ENCODE assay signal across 13 mouse cellular contexts in the genomic region with DNA sequence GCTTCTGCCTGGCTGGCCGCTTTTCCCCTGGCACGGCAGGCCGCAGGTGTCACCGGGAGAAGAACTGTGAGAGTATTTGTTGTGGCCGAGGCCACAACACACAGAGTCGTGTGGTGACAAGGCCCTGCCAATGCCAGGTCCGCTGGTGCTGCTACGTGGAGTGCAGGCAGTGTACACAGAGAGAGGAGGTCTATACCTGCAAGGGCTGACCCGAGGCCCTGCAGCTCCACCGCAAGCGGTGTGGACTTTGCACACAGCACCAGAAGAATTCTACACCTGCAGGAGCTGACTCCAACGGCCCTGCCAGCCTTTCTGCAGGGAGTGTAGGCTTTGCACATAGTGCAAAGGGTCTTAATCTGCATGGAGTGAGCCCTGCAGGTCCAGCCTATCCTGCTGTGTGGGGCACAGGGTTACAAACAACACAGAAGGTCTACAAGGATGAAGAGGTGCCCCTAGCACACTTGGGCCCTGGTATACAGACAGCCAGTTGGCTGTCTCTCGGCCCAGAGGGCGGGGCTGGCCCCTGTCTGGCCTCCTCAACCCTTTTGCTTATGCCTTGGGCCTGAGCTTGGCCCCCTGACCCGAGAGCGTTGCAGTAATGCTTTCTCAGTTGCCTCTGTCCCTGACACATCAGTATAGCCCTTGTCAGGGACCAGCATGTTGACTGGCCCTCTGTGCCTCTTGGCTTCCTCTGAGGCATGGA. TPM values are rescaled to one million over a fixed set of nuclear protein-coding genes. Genes with fewer than 3 reads are reported as not detected.
A peak's percentile ranks its signal among the peaks of the same experiment; 100 is the strongest.
DNase-seq lines count a peak whose midpoint lies in the region; ATAC-seq and TF ChIP-seq lines count a peak whose summit lies in the region.
"Had no signal": no experiment of that assay in that cellular context is flagged by ENCODE, and none has a peak within 500 bp of the region (broad histone marks: within the 10 kb centered on the region; RNA-seq: fewer than 3 reads in every experiment).

No protein-coding gene starts in this region.

- no peaks in the 10 kb centered on the region for H3K9me3 ChIP-seq in hindbrain, embryonic 10.5 days
- H3K9me3 ChIP-seq in hindbrain, embryonic 12.5 days (replicated peaks), result no peaks in the 10 kb centered on the region
- no peaks in the 10 kb centered on the region for H3K9me3 ChIP-seq in intestine, embryonic 16.5 days (ENCODE audit: control insufficient read depth, low read length)
- H3K9me3 ChIP-seq in stomach, postnatal 0 days (ENCODE audit: control insufficient read depth, low read length), result no peaks in the 10 kb centered on the region
- H3K9me3 ChIP-seq: embryonic facial prominence, embryonic 13.5 days; forebrain, embryonic 13.5 days; heart, embryonic 13.5 days had no signal

- H3K36me3 ChIP-seq in hindbrain, embryonic 10.5 days, result 0 out of 2 replicates have a peak, but pooled peaks cover 10% of the 10 kb centered on the region
- H3K36me3 ChIP-seq in hindbrain, embryonic 12.5 days, result no peaks in the 10 kb centered on the region
- H3K36me3 ChIP-seq in intestine, embryonic 16.5 days (ENCODE audit: control insufficient read depth, insufficient read depth, low read length), result no peaks in the 10 kb centered on the region
- no peaks in the 10 kb centered on the region; the same call in 1 of the 2 replicates for H3K36me3 ChIP-seq in stomach, postnatal 0 days (ENCODE audit: control insufficient read depth, insufficient read depth, low read length)
- H3K36me3 ChIP-seq: heart, embryonic 13.5 days had no signal

- 80% methylated on average over 16 of the region's 16 CpGs for WGBS in hindbrain, embryonic 10.5 days
- WGBS in hindbrain, embryonic 12.5 days, result 81% methylated on average over 16 of the region's 16 CpGs
- 68% methylated on average over 16 of the region's 16 CpGs for WGBS in intestine, embryonic 16.5 days
- 70% methylated on average over 16 of the region's 16 CpGs for WGBS in stomach, postnatal 0 days

- TF ChIP-seq EP300 in stomach, postnatal 0 days (optimal IDR thresholded peaks at IDR 0.05), result no peak

- H3K4me3 ChIP-seq in hindbrain, embryonic 10.5 days, result no peak overlapping the region
- H3K4me3 ChIP-seq in hindbrain, embryonic 12.5 days, result no peak overlapping the region
- H3K4me3 ChIP-seq in intestine, embryonic 16.5 days (ENCODE audit: low read length), result no peak overlapping the region
- no peak overlapping the region for H3K4me3 ChIP-seq in stomach, postnatal 0 days (ENCODE audit: low read depth, low read length)
- H3K4me3 ChIP-seq: embryonic facial prominence, embryonic 13.5 days; forebrain, embryonic 13.5 days; gastrocnemius, adult 2 months; heart, embryonic 13.5 days had no signal

- H3K27me3 ChIP-seq in hindbrain, embryonic 10.5 days (ENCODE audit: insufficient read depth, poor library complexity, severe bottlenecking), result peaks cover 32% of the 10 kb centered on the region
- 0 out of 2 replicates have a peak, but pooled peaks cover 9% of the 10 kb centered on the region for H3K27me3 ChIP-seq in hindbrain, embryonic 12.5 days
- H3K27me3 ChIP-seq in intestine, embryonic 16.5 days (replicated peaks; ENCODE audit: control insufficient read depth, insufficient read depth, low read length), result no peaks in the 10 kb centered on the region
- H3K27me3 ChIP-seq in stomach, postnatal 0 days (ENCODE audit: control insufficient read depth, insufficient read depth, low read length), result no peaks in the 10 kb centered on the region

- no peak for DNase-seq in hindbrain, embryonic 10.5 days (ENCODE audit: low spot score)
- DNase-seq in ZHBTc4 (ENCODE audit: low read depth, low spot score), result peak; percentile 8
- DNase-seq in stomach, postnatal 0 days (ENCODE audit: low spot score), result no peak
- no peak for DNase-seq in urinary bladder, postnatal 4 days (ENCODE audit: low spot score in 2 of 2)
- DNase-seq in cerebellum, adult 11-12 months, result no peak

- no peak for ATAC-seq in hindbrain, embryonic 12.5 days (ENCODE audit: low FRiP score)
- ATAC-seq in intestine, embryonic 16.5 days, result peak; percentile 86
- peak; percentile 8; the same call in 1 of the 2 replicates for ATAC-seq in stomach, postnatal 0 days (ENCODE audit: low FRiP score, low TSS enrichment)

- peaks cover 67% of the 10 kb centered on the region for H3K4me1 ChIP-seq in hindbrain, embryonic 10.5 days (replicated peaks)
- H3K4me1 ChIP-seq in hindbrain, embryonic 12.5 days, result peaks cover 18% of the 10 kb centered on the region
- H3K4me1 ChIP-seq in intestine, embryonic 16.5 days (ENCODE audit: control insufficient read depth, insufficient read depth, low read length), result 0 out of 2 replicates have a peak, but pooled peaks cover 4% of the 10 kb centered on the region
- H3K4me1 ChIP-seq in stomach, postnatal 0 days (replicated peaks; ENCODE audit: control insufficient read depth, insufficient read depth), result no peaks in the 10 kb centered on the region

- H3K27ac ChIP-seq in hindbrain, embryonic 10.5 days, result peak overlapping the region; percentile 40; the same call in 1 of the 2 replicates
- no peak overlapping the region for H3K27ac ChIP-seq in hindbrain, embryonic 12.5 days
- no peak overlapping the region for H3K27ac ChIP-seq in intestine, embryonic 16.5 days (ENCODE audit: low read length)
- no peak overlapping the region for H3K27ac ChIP-seq in stomach, postnatal 0 days (replicated peaks)
- H3K27ac ChIP-seq: forebrain, embryonic 13.5 days; gastrocnemius, adult 2 months; heart, embryonic 13.5 days; hindbrain, embryonic 14.5 days had no signal

- H3K4me2 ChIP-seq in hindbrain, embryonic 12.5 days (replicated peaks), result no peak overlapping the region
- H3K4me2 ChIP-seq in intestine, embryonic 16.5 days (ENCODE audit: low read depth, low read length), result no peak overlapping the region
- H3K4me2 ChIP-seq in stomach, postnatal 0 days (replicated peaks; ENCODE audit: low read depth), result no peak overlapping the region
- H3K4me2 ChIP-seq: embryonic facial prominence, embryonic 13.5 days; forebrain, embryonic 13.5 days; heart, embryonic 13.5 days; hindbrain, embryonic 14.5 days had no signal

- H3K9ac ChIP-seq in hindbrain, embryonic 12.5 days, result no peak overlapping the region
- no peak overlapping the region for H3K9ac ChIP-seq in intestine, embryonic 16.5 days (ENCODE audit: low read depth, low read length)
- H3K9ac ChIP-seq in stomach, postnatal 0 days (ENCODE audit: low read length), result no peak overlapping the region
- H3K9ac ChIP-seq: embryonic facial prominence, embryonic 13.5 days; heart, embryonic 13.5 days; hindbrain, embryonic 14.5 days had no signal

- no peak for TF ChIP-seq CTCF in stomach, postnatal 0 days (IDR thresholded peaks at IDR 0.05; ENCODE audit: low read depth)

RNA-seq across cellular contexts. Expression of a gene that starts 24.6 kb away (rescaled TPM):
- polyA plus RNA-seq in hindbrain, embryonic 10.5 days (2016; fragmentation: Nextera tagmentation; extraction: Ambion mirVana), result 9.8 and 10.7 TPM in 2 replicates
- 6.1 and 6.9 TPM in 2 replicates for polyA plus RNA-seq in hindbrain, embryonic 12.5 days (2016; fragmentation: Nextera tagmentation; extraction: Ambion mirVana)
- 4.2 and 4.4 TPM in 2 replicates for polyA plus RNA-seq in intestine, embryonic 16.5 days (2015; fragmentation: Nextera tagmentation; extraction: Ambion mirVana)
- polyA plus RNA-seq in stomach, postnatal 0 days (2015; fragmentation: Nextera tagmentation; extraction: Ambion mirVana), result 2.3 and 2.8 TPM in 2 replicates

RNA-seq across cellular contexts. Expression of a gene that starts 40.8 kb away (rescaled TPM):
- polyA plus RNA-seq in hindbrain, embryonic 10.5 days (2016; fragmentation: Nextera tagmentation; extraction: Ambion mirVana), result 14.2 and 18.2 TPM in 2 replicates
- 5.0 and 8.0 TPM in 2 replicates for polyA plus RNA-seq in hindbrain, embryonic 12.5 days (2016; fragmentation: Nextera tagmentation; extraction: Ambion mirVana)
- polyA plus RNA-seq in intestine, embryonic 16.5 days (2015; fragmentation: Nextera tagmentation; extraction: Ambion mirVana), result not detected in 2 replicates
- 2.0 and 2.5 TPM in 2 replicates for polyA plus RNA-seq in stomach, postnatal 0 days (2015; fragmentation: Nextera tagmentation; extraction: Ambion mirVana)
- polyA plus RNA-seq: heart, embryonic 13.5 days; heart, postnatal 0 days had no signal

RNA-seq across cellular contexts. Expression of a gene that starts 44.1 kb away (rescaled TPM):
- polyA plus RNA-seq in hindbrain, embryonic 10.5 days (2016; fragmentation: Nextera tagmentation; extraction: Ambion mirVana), result not detected in 2 replicates
- not detected in 2 replicates for polyA plus RNA-seq in hindbrain, embryonic 12.5 days (2016; fragmentation: Nextera tagmentation; extraction: Ambion mirVana)
- polyA plus RNA-seq in intestine, embryonic 16.5 days (2015; fragmentation: Nextera tagmentation; extraction: Ambion mirVana), result not detected in 2 replicates
- polyA plus RNA-seq in stomach, postnatal 0 days (2015; fragmentation: Nextera tagmentation; extraction: Ambion mirVana), result 0.07 TPM in 1 of 2 replicates, not detected in the other
- polyA plus RNA-seq: embryonic facial prominence, embryonic 13.5 days; forebrain, embryonic 13.5 days; heart, embryonic 13.5 days; heart, postnatal 0 days; hindbrain, embryonic 14.5 days had no signal
